Mouse (Mus musculus) heart, postnatal 0 days (tissue): ENCODE data around the gene Zfp385c. TPM values are rescaled to one million over a fixed set of nuclear protein-coding genes. Genes with fewer than 3 reads are reported as not detected.

Source experiments
- ATAC-seq: fragments of 200-750 bp; cut with Nextera tagmentation; 2 replicates; pipeline ENCODE4 v1.8.0; 2017; ENCODE audit warnings: low read depth, moderate number of reproducible peaks, moderate library complexity; ENCODE audit not compliant: insufficient read depth
- DNase-seq: peaks from one replicate; pipeline ENCODE4 v3.0.0-alpha.2; 2016; ENCODE audit warnings: low spot score
- H3K27ac ChIP-seq: fragments of 300-500 bp; sonication (generic); 2 replicates; pipeline ENCODE4 v1.5.1; 2014; ENCODE audit warnings: low read depth, mild to moderate bottlenecking
- H3K27me3 ChIP-seq: fragments of 300-500 bp; sonication (generic); 2 replicates; pipeline ENCODE4 v1.6.1; 2014; ENCODE audit warnings: low read length, mixed read lengths; ENCODE audit not compliant: control insufficient read depth, insufficient read depth
- H3K36me3 ChIP-seq: fragments of 300-500 bp; sonication (generic); replicated peaks from 2 replicates; pipeline ENCODE4 v1.6.1; 2014; ENCODE audit warnings: low read length, mixed read lengths; ENCODE audit not compliant: control insufficient read depth, insufficient read depth
- H3K4me1 ChIP-seq: fragments of 300-500 bp; sonication (generic); 2 replicates; pipeline ENCODE4 v1.6.1; 2014; ENCODE audit warnings: antibody characterized with exemption; ENCODE audit not compliant: control insufficient read depth, insufficient read depth
- H3K4me2 ChIP-seq: fragments of 300-500 bp; sonication (generic); 2 replicates; pipeline ENCODE4 v1.6.1; 2014; ENCODE audit warnings: low read depth, mild to moderate bottlenecking, low read length, moderate library complexity
- H3K4me3 ChIP-seq: fragments of 300-500 bp; sonication (generic); 2 replicates; pipeline ENCODE4 v1.5.1; 2014; ENCODE audit warnings: low read depth, low read length
- H3K9ac ChIP-seq: fragments of 300-500 bp; sonication (generic); replicated peaks from 2 replicates; pipeline ENCODE4 v1.6.1; 2014; ENCODE audit warnings: low read depth, low read length, mixed read lengths
- H3K9me3 ChIP-seq: fragments of 300-500 bp; sonication (generic); replicated peaks from 2 replicates; pipeline ENCODE4 v1.6.1; 2016; ENCODE audit warnings: low read length; ENCODE audit not compliant: control insufficient read depth
- CTCF ChIP-seq: IDR thresholded peaks from 2 replicates; pipeline ENCODE4 v1.5.1; 2016; ENCODE audit warnings: antibody characterized with exemption, control low read depth, low read depth
- EP300 ChIP-seq: IDR thresholded peaks from 2 replicates; pipeline ENCODE4 v1.6.1; 2016; ENCODE audit warnings: antibody characterized with exemption, low read depth
- WGBS: fragments of 180-500 bp; shearing (Covaris S2); extraction: QIAGEN DNeasy Blood & Tissue Kit; methylation state at CpG from one replicate; pipeline ENCODE4 v1.1.7; 2014; 5-methylcytosine and 5-hydroxymethylcytosine counted together
- polyA plus RNA-seq: library from polyadenylated mRNA; unstranded; fragments of >200 nt; fragmentation: Nextera tagmentation; extraction: Ambion mirVana; gene quantifications from 2 replicates; pipeline ENCODE4 v1.2.1, GENCODE M21; 2015
- total RNA-seq: library from RNA; depleted of rRNA; stranded (reverse); fragments of >200 nt; gene quantifications from 2 replicates; pipeline ENCODE4 v1.2.3, GENCODE M21; 2014; ENCODE audit warnings: low replicate concordance

Zfp385c gene
- total and polyA plus RNA-seq, 2 experiments from 2014 or later, result 0.40 TPM; not detected in 1

- ATAC-seq, result no peak
- peaks cover under 1% of the 10 kb centered on the region for H3K4me1 ChIP-seq
- TF ChIP-seq CTCF, result no peak
- TF ChIP-seq EP300, result no peak
- no peak overlapping the region for H3K4me3 ChIP-seq
- DNase-seq, result no peak
- no peak overlapping the region for H3K9ac ChIP-seq
- H3K27me3 ChIP-seq, result peaks cover 16% of the 10 kb centered on the region
- H3K27ac ChIP-seq, result no peak overlapping the region
- no peaks in the 10 kb centered on the region for H3K9me3 ChIP-seq
- 73% methylated on average over 7 of the region's 7 CpGs for WGBS
- no peaks in the 10 kb centered on the region for H3K36me3 ChIP-seq
- no peak overlapping the region for H3K4me2 ChIP-seq
Observed at GRCm38 (mm10) chr11:100687265-100687664, 5.0 kb downstream of the Zfp385c start.

GRCm38 (mm10) chr11:100685371-100685770 is 6.9 kb downstream of the Zfp385c start:
- no peaks in the 10 kb centered on the region for H3K36me3 ChIP-seq
- DNase-seq, result no peak
- WGBS, result 75% methylated on average over 2 of the region's 3 CpGs
- no peak overlapping the region for H3K4me2 ChIP-seq
- peaks cover 5% of the 10 kb centered on the region; the same call in 1 of the 2 replicates for H3K27me3 ChIP-seq
- no peaks in the 10 kb centered on the region for H3K9me3 ChIP-seq
- no peak for TF ChIP-seq EP300
- no peak for TF ChIP-seq CTCF
- no peak overlapping the region for H3K27ac ChIP-seq
- no peak overlapping the region for H3K4me3 ChIP-seq
- ATAC-seq, result no peak
- H3K4me1 ChIP-seq, result no peaks in the 10 kb centered on the region
- H3K9ac ChIP-seq, result no peak overlapping the region

- TF ChIP-seq EP300 (no peak), CTCF (no peak)
- WGBS, result 41% methylated on average over 2 of the region's 2 CpGs
- no peak overlapping the region for H3K27ac ChIP-seq
- no peak overlapping the region for H3K9ac ChIP-seq
- H3K4me3 ChIP-seq, result no peak overlapping the region
- H3K9me3 ChIP-seq, result no peaks in the 10 kb centered on the region
- no peak overlapping the region for H3K4me2 ChIP-seq
- H3K36me3 ChIP-seq, result no peaks in the 10 kb centered on the region
- DNase-seq (no peak), ATAC-seq (no peak)
- 0 out of 2 replicates have a peak, but pooled peaks cover 4% of the 10 kb centered on the region for H3K27me3 ChIP-seq
- H3K4me1 ChIP-seq, result no peaks in the 10 kb centered on the region
Observed at GRCm38 (mm10) chr11:100684084-100684483, 8.2 kb downstream of the Zfp385c start.

- ATAC-seq (no peak), DNase-seq (no peak)
- Histone ChIP-seq H3K9me3 (no peaks in the 10 kb centered on the region), H3K4me3 (no peak overlapping the region), H3K36me3 (no peaks in the 10 kb centered on the region), H3K27ac (no peak overlapping the region), H3K27me3 (0 out of 2 replicates have a peak, but pooled peaks cover 4% of the 10 kb centered on the region), H3K9ac (no peak overlapping the region), H3K4me2 (no peak overlapping the region), H3K4me1 (no peaks in the 10 kb centered on the region)
- TF ChIP-seq CTCF (no peak), EP300 (no peak)
- 88% methylated on average over 5 of the region's 5 CpGs for WGBS
Observed at GRCm38 (mm10) chr11:100682526-100682925, 9.7 kb downstream of the Zfp385c start.

- Histone ChIP-seq H3K27me3 (0 out of 2 replicates have a peak, but pooled peaks cover 4% of the 10 kb centered on the region), H3K9ac (no peak overlapping the region), H3K4me1 (no peaks in the 10 kb centered on the region), H3K4me2 (no peak overlapping the region), H3K4me3 (no peak overlapping the region), H3K27ac (no peak overlapping the region), H3K9me3 (no peaks in the 10 kb centered on the region), H3K36me3 (no peaks in the 10 kb centered on the region)
- ATAC-seq (no peak), DNase-seq (no peak)
- WGBS, result 61% methylated on average over 5 of the region's 5 CpGs
- TF ChIP-seq CTCF (no peak), EP300 (no peak)
Observed at GRCm38 (mm10) chr11:100681826-100682225, 10.4 kb downstream of the Zfp385c start.

- Histone ChIP-seq H3K27me3 (no peaks in the 10 kb centered on the region), H3K4me1 (no peaks in the 10 kb centered on the region), H3K4me3 (no peak overlapping the region), H3K27ac (no peak overlapping the region), H3K36me3 (no peaks in the 10 kb centered on the region), H3K9me3 (no peaks in the 10 kb centered on the region), H3K4me2 (no peak overlapping the region), H3K9ac (no peak overlapping the region)
- 42% methylated on average over 7 of the region's 7 CpGs for WGBS
- DNase-seq (no peak), ATAC-seq (no peak)
- no peak for TF ChIP-seq CTCF
- no peak for TF ChIP-seq EP300
Observed at GRCm38 (mm10) chr11:100677810-100678209, 14.4 kb downstream of the Zfp385c start.
